Mouse (Mus musculus) small intestine, adult 2 months (tissue): ENCODE measurements around the gene Vps37d. TPM values are rescaled to one million over a fixed set of nuclear protein-coding genes. Genes with fewer than 3 reads are reported as not detected.

Source experiments
- H3K27ac ChIP-seq: fragments of 200-500 bp; 2 replicates; pipeline ENCODE4 v1.5.1; 2012; ENCODE audit warnings: low read depth, low read length, control low read depth, inconsistent platforms; ENCODE audit not compliant: insufficient read depth
- H3K27me3 ChIP-seq: fragments of 200-500 bp; 2 replicates; pipeline ENCODE4 v1.6.1; 2012; ENCODE audit warnings: mild to moderate bottlenecking, moderate library complexity, low read length, inconsistent platforms; ENCODE audit not compliant: control insufficient read depth, insufficient read depth
- H3K36me3 ChIP-seq: fragments of 200-500 bp; 2 replicates; pipeline ENCODE4 v1.6.1; 2012; ENCODE audit warnings: mild to moderate bottlenecking, low read length, control low read depth, inconsistent platforms; ENCODE audit not compliant: control insufficient read depth, insufficient read depth
- H3K4me1 ChIP-seq: fragments of 200-500 bp; 2 replicates; pipeline ENCODE4 v1.6.1; 2012; ENCODE audit warnings: low read length, inconsistent platforms, mixed read lengths; ENCODE audit not compliant: control insufficient read depth, insufficient read depth, insufficient read length
- H3K4me3 ChIP-seq: fragments of 200-500 bp; 2 replicates; pipeline ENCODE4 v1.5.1; 2012; ENCODE audit warnings: low read depth, mild to moderate bottlenecking, control low read depth, inconsistent platforms, low read length, moderate library complexity
- CTCF ChIP-seq: fragments of 200-500 bp; IDR thresholded peaks from 2 replicates; pipeline ENCODE4 v1.5.1; 2012; ENCODE audit warnings: low read depth, mild to moderate bottlenecking, control low read depth, inconsistent platforms, low read length, moderate library complexity, mixed read lengths; ENCODE audit not compliant: insufficient replicate concordance, insufficient read length; ENCODE audit errors: extremely low read depth
- POLR2A ChIP-seq: fragments of 200-500 bp; IDR thresholded peaks from 2 replicates; pipeline ENCODE4 v1.6.1; 2012; ENCODE audit warnings: low read depth, mild to moderate bottlenecking, control low read depth, inconsistent platforms, low read length, moderate library complexity
- WGBS: fragments of 180-500 bp; shearing (Covaris S2); methylation state at CpG from one replicate; pipeline ENCODE4 v1.1.7; 2018; 5-methylcytosine and 5-hydroxymethylcytosine counted together
- polyA plus RNA-seq: library from polyadenylated mRNA; depleted of rRNA; stranded (reverse); fragments of >200 nt; gene quantifications from 2 replicates; pipeline ENCODE4 v1.2.3, GENCODE M21; 2012

Gene Vps37d
- polyA plus RNA-seq, 1 experiment = 7.0 TPM

GRCm38 (mm10) chr5:135089653-135090052 lies 11.6 kb upstream of the Vps37d start, which contains the start of gene Mlxipl:
Gene Mlxipl (plus strand): TSS chr5:135089890.
- WGBS = 2% methylated on average over 39 of the region's 39 CpGs
- Histone ChIP-seq H3K27me3 (no peaks in the 10 kb centered on the region; the same call in 1 of the 2 replicates), H3K4me1 (peaks cover 11% of the 10 kb centered on the region), H3K27ac (peak within 1 kb of the TSS; percentile 5; the same call in 1 of the 2 replicates), H3K4me3 (peak within 1 kb of the TSS; percentile 56), H3K36me3 (no peaks in the 10 kb centered on the region)
- peak; percentile 29; the same call in 1 of the 2 replicates for TF ChIP-seq POLR2A
- TF ChIP-seq CTCF = 0 out of 2 replicates have a peak, but pooled peaks have one; percentile 23

- WGBS = 65% methylated on average over 4 of the region's 4 CpGs
- TF ChIP-seq CTCF (no peak), POLR2A (no peak)
- Histone ChIP-seq H3K27me3 (no peaks in the 10 kb centered on the region; the same call in 1 of the 2 replicates), H3K4me3 (no peak overlapping the region), H3K4me1 (peaks cover 11% of the 10 kb centered on the region), H3K36me3 (no peaks in the 10 kb centered on the region), H3K27ac (no peak overlapping the region)
Measured at GRCm38 (mm10) chr5:135086871-135087270, 8.8 kb upstream of the Vps37d start.

- no peaks in the 10 kb centered on the region for H3K36me3 ChIP-seq
- no peak overlapping the region for H3K27ac ChIP-seq
- H3K4me1 ChIP-seq = peaks cover 14% of the 10 kb centered on the region
- WGBS = 79% methylated on average over 5 of the region's 5 CpGs
- H3K27me3 ChIP-seq = no peaks in the 10 kb centered on the region
- H3K4me3 ChIP-seq = no peak overlapping the region
- TF ChIP-seq POLR2A (no peak), CTCF (no peak)
Measured at GRCm38 (mm10) chr5:135080539-135080938, 2.5 kb upstream of the Vps37d start.

- TF ChIP-seq CTCF (no peak), POLR2A (no peak)
- Histone ChIP-seq H3K4me3 (no peak overlapping the region), H3K36me3 (no peaks in the 10 kb centered on the region), H3K27ac (no peak overlapping the region), H3K27me3 (no peaks in the 10 kb centered on the region), H3K4me1 (peaks cover 14% of the 10 kb centered on the region)
- WGBS = 89% methylated on average over 2 of the region's 2 CpGs
Measured at GRCm38 (mm10) chr5:135079578-135079977, 1.5 kb upstream of the Vps37d start.

- WGBS = 2% methylated on average over 11 of the region's 11 CpGs
- Histone ChIP-seq H3K4me3 (peak overlapping the region; percentile 70), H3K27ac (no peak overlapping the region), H3K36me3 (no peaks in the 10 kb centered on the region), H3K4me1 (peaks cover 14% of the 10 kb centered on the region), H3K27me3 (no peaks in the 10 kb centered on the region)
- TF ChIP-seq POLR2A (no peak), CTCF (no peak; the same call in 1 of the 2 replicates)
Measured at GRCm38 (mm10) chr5:135078482-135078810, 380 bp upstream of the Vps37d start.

GRCm38 (mm10) chr5:135076931-135077505 lies 1.0 kb downstream of the Vps37d start:
- WGBS = 17% methylated on average over 14 of the region's 14 CpGs
- Histone ChIP-seq H3K36me3 (no peaks in the 10 kb centered on the region), H3K4me3 (peak overlapping the region; percentile 41), H3K27me3 (no peaks in the 10 kb centered on the region), H3K27ac (no peak overlapping the region), H3K4me1 (peaks cover 14% of the 10 kb centered on the region)
- no peak for TF ChIP-seq CTCF
- TF ChIP-seq POLR2A = no peak

GRCm38 (mm10) chr5:135076368-135076767 lies 1.7 kb downstream of the Vps37d start:
- H3K4me3 ChIP-seq = no peak overlapping the region
- TF ChIP-seq CTCF (no peak), POLR2A (no peak)
- H3K36me3 ChIP-seq = no peaks in the 10 kb centered on the region
- H3K27ac ChIP-seq = no peak overlapping the region
- peaks cover 14% of the 10 kb centered on the region for H3K4me1 ChIP-seq
- 68% methylated on average over 14 of the region's 14 CpGs for WGBS
- no peaks in the 10 kb centered on the region for H3K27me3 ChIP-seq
